Mouse (Mus musculus) spleen, embryonic (tissue): ENCODE results near the gene Ttc23.

ENCODE experiments used
- CTCF ChIA-PET: fragments of 350-600 bp; sonication (Branson Sonifier 250); formaldehyde crosslinking; loops from one replicate; lab custom pipeline; 2022; lab: Charles Lee

Ttc23 gene

DNA sequence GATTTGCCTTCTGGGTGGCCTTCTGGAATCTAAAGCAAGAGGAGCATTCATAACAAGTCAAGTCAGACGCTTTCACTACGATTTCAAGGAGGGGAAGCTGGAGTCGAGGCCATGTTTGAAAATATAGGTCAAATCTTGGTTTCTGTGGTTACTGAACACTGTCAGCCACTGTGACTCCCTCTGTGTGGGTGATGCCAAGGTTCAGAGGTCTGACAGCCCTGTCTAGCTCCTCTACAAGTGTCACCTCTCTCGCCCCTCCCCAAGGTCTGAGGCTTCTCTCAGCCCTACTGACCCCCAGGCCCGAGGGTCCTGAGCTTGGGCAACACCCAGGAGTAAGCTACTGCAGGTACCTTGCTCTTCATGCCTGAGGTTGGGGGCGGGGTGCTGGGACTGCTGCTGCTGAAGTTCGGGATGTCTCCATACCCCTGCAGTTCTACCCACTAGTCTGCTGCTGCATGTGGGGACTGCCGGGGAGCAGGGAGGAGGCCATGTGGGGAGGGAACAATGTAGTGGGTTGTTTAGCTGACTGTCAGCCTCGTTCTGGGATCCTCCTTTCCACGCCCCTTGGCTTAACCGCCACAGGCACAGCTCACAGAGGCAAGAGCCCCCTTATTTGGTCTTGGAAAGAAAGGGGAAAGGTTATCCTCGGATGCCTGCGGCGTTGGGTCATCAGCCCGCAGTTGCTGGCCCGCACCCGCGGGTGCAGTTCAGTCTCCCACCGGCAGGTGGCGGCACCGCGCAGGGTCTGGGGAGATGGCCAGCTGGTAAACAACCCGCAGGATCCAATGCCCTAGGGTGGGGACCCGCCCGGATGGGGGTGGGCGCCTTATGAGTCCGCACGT, 156.0 kb downstream of the Ttc23 start:
- CTCF ChIA-PET, result interaction anchor here (1.0 kb wide), 1 partner anchor 147 kb away, joined by 3 read pairs; no protein-coding TSS in a partner anchor

DNA sequence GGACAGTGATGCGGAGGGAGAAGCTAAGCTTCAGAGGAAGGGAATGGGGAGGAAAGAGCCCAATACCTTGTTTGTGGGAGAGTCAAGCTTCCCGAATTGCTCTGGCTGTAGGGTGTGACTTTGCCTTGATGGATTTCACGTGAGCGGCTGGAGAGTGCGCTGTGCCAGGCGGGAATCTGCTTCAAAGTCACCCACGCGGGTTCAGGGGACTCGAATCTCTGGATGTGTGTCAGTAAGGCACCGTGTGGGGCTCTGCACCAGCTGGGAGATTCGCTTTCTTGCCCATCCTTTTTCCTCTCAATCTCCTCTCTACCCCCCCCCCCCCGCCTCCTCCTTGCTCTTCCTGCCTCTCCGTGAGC, 156.6 kb downstream of the Ttc23 start:
- CTCF ChIA-PET, result interaction anchor here (1.0 kb wide), 1 partner anchor 146 kb away, joined by 3 read pairs; no protein-coding TSS in a partner anchor
